Mouse (Mus musculus) testis, postnatal 14 days (tissue): ENCODE data around the gene Hmga2.

Experiments used
- DNase-seq: peaks from one replicate; pipeline ENCODE4 v3.0.0; 2021; ENCODE audit warnings: low spot score

The Hmga2 gene

DNA sequence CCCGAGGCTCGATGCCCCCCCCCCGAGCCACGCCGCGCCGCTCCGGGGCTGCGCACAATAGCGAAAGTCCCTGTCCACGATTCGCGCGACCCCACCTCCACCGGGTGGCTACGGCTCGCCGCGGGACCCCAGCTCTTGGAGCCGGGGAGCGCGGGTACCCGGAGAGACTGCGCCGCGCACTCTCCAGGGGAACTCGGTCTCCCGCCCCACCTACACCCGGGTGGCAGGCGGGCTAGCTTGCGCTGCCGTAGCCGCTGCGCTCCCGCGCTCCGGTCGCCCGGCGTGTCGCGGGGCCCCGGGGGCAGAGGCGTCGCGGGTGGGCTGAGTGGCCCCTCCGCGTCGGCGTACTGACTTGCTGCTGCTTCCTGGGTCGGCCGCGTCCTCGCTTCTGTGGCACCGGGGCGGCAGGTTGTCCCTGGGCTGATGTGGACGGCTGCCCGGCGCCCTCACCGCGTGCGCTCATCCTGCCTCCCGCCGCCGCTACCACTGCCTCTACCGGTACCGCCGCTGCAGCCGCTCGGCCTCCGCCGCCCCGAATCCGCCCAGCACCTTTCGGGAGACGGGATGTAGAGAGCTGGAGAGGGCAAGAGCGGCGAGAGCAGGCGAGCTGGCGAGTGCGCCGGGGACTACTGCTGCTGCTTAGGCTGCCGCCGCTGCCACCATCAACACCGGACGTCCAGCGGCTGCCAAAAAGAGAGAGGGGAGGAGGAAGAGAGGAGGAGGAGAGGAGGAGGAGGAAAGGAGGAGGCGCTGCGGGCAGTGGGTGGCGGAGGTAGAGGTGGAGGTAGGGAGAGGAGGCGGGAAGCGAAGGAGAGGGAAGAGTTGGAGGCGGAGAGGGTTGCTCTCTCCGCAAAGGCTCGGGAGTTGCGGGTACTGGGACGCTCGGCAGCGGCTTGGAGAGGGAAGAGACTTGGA is at the start of gene Hmga2:
Gene Hmga2 (minus strand): TSS at position 869 of the 915 bp plus-strand sequence.
- no peak for DNase-seq

GRCm38 (mm10) chr10:120522959-120523358 is 46.7 kb upstream of the Hmga2 start:
- DNase-seq, result no peak

DNA sequence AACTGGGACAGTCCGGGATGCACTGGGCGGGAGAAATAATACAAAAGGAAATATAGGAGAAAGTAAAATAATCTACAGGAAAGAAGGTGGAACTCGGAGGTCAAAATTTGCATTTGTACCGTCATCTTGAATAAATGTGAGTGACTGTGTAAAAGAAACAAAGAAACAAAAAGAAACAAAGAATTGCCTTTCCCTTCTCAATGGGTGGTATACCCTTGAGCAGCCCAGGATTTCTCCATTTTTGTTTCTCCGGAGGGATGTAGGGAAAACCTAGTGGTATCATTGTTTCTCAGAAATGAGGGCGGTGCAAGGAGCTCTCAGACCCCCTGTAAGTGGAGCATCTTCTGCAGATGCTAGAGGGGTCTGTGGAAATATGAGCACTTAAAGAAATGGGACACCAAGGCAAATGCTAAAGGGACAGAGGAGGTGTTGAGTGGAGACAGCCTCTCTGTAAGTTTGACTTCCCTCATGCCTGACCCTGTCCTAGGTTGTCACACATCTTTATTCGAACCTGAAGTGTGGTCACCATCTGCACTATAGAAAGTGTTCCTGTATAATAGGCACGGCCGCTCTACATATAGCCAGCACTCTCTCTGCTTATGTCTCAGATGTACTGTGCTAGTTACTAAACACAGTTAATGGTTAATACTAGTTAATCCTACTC is 45.8 kb upstream of the Hmga2 start:
- no peak for DNase-seq

DNA sequence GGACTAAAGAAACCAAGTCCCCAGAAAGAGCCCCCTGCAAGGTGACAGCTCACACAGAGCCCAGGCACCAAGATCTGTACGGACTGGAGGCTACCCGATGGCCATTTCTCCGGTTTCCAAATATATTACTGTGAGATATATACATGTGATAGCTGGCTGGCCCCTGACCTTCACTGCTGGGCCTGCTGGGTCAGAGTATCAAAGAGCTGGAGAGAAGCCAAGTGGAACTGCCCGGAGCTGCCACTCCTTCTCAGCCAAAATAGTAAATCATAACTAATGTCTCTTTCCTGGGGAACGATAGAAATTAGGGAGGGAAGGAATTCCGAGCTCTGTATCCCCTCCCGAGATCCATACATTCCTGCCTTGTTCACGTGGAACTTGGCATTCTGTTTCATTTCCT is 40.0 kb upstream of the Hmga2 start:
- DNase-seq, result no peak

- DNase-seq, result no peak
Measured at GRCm38 (mm10) chr10:120513721-120514120, 37.5 kb upstream of the Hmga2 start.

GRCm38 (mm10) chr10:120512946-120513345 is 36.7 kb upstream of the Hmga2 start:
- DNase-seq, result no peak

DNA sequence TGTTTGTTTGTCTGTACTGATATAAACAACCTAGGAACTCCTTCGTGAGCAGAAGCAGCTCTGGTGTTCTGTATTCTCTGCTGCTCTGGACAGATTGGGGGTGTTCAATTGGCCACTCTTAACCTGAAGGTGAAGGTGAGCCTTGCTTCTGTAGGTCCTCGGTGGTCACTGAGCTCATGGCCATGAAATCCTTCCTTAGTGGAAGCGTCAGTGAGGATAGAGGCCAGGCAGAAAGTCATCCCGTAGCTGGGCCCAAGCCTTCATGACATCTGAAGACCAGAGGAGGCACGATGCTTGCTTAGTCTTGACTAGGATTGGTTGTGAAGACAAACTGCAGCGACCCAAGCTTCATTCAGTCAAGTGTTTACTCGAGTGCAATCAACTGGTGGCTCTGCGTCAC is 35.9 kb upstream of the Hmga2 start:
- DNase-seq, result no peak

DNA sequence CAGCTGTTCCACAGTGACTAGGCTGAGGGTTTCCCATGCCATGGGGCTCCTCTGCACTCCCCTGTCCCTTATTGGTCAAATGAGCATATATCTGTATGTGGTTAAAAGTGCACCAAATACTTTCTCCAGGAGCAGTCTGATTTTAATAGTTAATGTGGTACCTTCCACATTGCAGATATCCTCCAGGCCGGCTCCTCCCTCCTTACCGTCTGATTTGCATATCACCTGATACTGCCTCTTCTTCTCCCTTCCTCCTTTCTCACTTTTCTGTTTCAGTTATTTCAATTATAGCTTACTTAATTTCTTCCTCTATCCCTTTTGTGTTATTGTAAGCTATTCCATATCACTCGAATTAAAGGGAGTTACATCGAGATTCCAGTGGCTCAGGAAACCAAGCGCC is 27.7 kb upstream of the Hmga2 start:
- no peak for DNase-seq

- DNase-seq, result no peak
Measured at GRCm38 (mm10) chr10:120500794-120501193, 24.5 kb upstream of the Hmga2 start.

DNA sequence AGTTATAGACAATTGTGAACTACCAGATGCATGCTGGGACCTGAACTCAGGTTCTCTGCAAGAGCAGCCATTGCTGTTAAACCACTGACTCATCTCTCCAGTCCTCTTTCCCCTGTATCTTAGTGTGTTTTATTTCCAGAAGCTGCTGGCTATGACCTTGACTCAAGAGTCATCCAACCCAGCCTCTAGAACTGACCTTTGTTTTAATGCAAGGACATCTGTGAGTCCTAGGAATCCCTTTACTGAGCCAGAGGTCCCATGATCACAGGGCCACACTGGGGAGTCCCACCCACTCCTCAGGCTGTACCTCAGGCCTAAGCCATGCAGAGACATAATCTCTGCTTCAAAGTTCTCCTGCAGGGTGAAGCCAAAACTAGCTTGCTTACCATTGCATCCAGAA is 21.8 kb upstream of the Hmga2 start:
- no peak for DNase-seq

GRCm38 (mm10) chr10:120494653-120495052 is 18.4 kb upstream of the Hmga2 start:
- no peak for DNase-seq

DNA sequence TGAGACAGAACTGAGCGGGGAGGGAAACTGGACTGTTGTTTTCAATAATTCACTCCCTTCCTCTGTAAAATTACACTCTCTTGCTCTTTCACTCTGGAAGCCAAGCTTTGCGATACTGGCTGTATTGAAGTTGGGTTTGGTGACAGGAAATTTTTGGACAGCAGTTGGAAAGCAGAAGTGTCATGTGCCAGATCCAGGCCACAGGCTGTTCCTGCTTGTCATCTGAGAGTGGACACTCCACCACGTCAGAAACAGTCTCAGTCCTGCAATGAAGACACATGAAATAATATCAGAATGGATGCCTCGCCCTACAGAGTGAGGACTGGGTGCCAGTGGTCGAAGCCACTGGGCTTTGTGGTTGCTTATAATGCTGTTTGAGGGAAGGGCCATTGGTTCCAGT is 15.2 kb upstream of the Hmga2 start:
- no peak for DNase-seq

GRCm38 (mm10) chr10:120489611-120490010 is 13.3 kb upstream of the Hmga2 start:
- no peak for DNase-seq

- DNase-seq, result no peak
Measured at GRCm38 (mm10) chr10:120488526-120488925, 12.3 kb upstream of the Hmga2 start.

DNA sequence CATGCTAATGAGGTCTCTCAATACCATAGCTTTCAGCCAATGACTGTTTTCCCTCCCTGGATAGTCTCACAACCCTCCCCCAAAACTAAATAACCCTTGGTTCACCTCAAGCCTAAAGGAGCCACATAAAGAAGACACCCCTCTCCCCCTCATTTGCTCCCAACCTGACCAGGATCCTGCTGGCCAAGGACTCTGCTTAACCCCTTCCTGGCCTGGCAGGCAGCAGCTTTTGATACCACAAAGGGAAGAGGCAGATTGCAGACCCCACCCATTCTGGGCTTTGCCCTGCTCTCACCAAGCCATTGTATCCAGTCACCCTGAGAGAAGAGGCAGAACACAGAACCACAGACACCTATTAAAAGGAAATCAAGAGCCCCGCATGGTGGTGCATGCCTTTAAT is 11.6 kb upstream of the Hmga2 start:
- DNase-seq, result no peak

DNA sequence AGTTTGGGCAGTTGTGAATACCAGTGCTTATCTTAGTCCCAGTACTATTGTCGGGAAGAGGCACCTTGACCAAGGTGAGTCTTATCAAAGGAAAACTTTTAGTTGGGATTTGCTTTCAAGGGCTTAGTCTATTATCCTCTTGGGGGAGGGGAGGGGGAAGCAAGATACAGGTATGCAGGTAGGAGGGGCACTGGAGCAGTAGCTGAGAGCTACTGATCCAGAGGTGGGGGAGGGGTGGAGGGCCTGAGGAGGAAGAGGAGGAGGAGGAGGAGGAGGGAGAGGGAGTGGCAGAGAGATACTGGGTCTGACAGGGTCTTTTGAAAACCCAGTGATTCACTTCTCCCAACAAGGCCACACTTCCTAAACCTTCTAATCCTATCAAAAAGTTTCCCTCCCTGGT is 9.2 kb upstream of the Hmga2 start:
- no peak for DNase-seq

DNA sequence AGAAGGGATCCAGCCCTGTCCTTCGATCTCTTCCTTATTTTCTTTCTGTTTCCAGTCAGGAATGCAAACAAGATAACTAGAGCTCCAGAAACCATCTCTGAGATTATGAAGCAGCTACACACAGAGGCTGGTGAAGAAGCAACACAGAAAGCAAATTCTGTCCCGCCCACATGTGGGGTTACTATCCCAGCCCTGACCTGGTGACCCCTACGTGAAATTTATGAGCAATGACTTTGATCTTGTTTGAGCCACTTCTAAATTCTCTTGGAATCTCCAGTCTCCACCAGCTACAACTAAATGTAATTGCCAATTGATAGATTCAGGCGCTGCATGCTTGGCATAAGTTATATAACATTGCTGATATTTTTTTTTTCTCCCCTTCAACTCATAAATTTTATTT is 7.9 kb upstream of the Hmga2 start:
- no peak for DNase-seq

DNA sequence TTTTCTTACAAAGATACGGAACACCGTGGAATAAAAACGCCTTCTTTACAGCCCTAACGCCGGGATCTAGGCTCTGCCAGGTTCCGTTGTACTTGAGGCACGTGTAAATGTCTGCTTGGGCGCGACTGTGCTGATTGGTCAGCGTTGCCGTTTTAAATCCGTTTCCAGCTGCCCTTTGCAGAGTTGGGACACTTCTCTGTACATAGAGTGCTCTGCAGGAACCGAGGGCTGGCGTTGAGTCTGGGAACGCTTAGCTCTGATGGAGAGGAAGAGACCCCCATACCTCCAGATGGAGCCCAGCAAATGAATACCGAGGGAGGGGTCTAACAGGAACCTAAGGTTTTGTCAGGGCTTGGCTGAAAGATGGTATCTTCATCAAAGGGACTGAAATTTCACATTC is 1.9 kb upstream of the Hmga2 start:
- DNase-seq, result no peak

DNA sequence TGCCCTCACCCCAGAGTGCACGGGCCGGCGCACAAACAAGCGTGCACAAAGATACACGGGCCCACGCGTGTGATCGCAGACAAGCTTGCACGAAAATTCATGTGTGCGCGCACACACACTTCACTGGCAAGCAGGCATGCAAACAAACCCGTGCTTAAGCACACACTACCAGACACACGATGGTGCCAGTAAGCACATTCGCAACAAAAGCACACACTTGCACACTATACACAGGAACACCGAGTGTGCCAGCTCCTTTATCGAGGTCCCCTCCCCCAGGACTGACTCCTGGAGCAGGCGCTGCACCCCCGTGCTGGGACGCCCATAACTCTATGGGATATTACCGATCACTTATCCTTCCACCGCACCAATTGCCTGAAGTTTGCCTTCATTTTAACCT is 1.2 kb upstream of the Hmga2 start:
- no peak for DNase-seq

DNA sequence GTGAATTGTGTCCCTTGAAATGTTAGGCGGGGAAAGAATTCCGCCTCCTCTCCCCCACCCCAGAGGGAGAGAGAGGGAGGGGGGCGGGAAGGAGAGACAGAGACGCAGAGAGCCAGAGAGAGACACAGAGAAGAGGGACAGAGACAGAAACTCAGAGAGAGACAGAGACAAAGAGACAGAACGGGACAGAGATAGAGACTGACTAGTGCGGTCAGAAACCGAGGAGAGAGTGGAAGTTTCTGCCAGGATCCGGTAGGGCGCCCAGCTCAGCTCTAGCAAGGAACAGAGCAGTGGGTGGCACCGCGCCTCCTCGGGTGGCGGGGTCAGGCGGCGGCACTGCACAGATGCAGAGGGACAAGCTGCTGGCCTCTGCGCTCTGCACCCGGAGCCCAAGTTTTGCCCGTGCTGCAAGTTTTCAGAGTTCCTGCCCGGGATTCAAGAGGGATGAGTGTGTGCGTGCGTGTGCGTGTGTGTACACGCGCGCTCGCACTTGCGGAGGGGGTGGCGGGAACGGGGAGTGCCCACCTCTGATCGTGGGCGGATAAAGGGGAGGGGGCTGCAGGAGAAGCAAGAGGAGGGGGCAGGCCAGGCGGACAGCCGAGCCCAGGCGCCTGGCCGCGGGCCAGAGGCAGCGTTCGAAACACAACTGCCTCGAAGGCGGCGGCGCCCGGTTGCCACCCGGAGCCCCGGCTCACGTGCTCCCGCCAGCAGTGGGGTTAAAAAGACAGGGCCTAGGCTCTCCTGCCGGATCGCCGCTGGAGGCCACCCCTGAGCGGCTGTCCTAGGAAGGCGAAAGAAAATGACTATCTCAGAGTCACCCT is 457 bp upstream of the Hmga2 start:
- DNase-seq, result peak; percentile 10

DNA sequence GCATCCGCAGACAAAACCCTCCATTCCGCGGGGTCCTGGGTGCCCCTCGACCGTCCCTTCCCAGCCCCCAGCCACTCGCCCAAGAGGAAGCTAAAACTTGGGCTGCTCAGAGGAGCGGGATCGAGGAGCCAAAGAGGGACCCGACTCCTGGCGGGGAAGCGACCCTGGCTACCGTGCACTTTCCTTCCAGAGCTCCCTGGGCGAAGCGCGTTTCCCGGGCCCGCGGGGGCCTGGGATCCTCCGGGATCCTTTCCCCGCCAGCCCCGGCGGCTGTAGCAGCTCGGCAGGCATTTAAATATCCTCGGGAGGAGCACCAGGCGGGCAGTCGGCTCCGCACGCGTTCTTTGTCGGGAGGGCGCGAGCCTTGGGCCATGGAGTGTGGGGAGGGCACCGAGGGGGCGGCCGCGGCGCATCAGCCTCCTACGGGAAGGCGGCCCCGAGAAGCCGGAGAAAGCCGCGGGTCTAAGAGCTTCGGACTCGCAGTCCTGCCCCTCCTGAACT is 1.2 kb downstream of the Hmga2 start:
- peak; percentile 10 for DNase-seq

- no peak for DNase-seq
Measured at GRCm38 (mm10) chr10:120474301-120474700, 2.0 kb downstream of the Hmga2 start.
